Mouse (Mus musculus) heart, adult 2 months (tissue): ENCODE data around the gene Pram1. TPM values are rescaled to one million over a fixed set of nuclear protein-coding genes. Genes with fewer than 3 reads are reported as not detected.

ENCODE experiments used
- DNase-seq, 2 experiments: peaks; one replicate each; pipeline ENCODE4 v3.0.0; 2021
- H3K27ac ChIP-seq: fragments of 200-600 bp; 2 replicates; pipeline ENCODE4 v1.8.1; 2022
- H3K27me3 ChIP-seq: fragments of 200-500 bp; 2 replicates; pipeline ENCODE4 v1.6.1; 2012; ENCODE audit warnings: mild to moderate bottlenecking, low read length, inconsistent platforms, mixed read lengths; ENCODE audit not compliant: control insufficient read depth, insufficient read depth
- H3K36me3 ChIP-seq: fragments of 200-500 bp; 2 replicates; pipeline ENCODE4 v1.6.1; 2012; ENCODE audit warnings: low read length, inconsistent platforms; ENCODE audit not compliant: control insufficient read depth, insufficient read depth
- H3K4me1 ChIP-seq: fragments of 200-500 bp; 2 replicates; pipeline ENCODE4 v1.6.1; 2011; ENCODE audit warnings: low read length; ENCODE audit not compliant: control insufficient read depth, insufficient read depth
- H3K4me3 ChIP-seq: fragments of 200-600 bp; 2 replicates; pipeline ENCODE4 v1.8.1; 2022
- H3K79me2 ChIP-seq: fragments of 200-500 bp; replicated peaks from 2 replicates; pipeline ENCODE4 v1.6.1; 2012; ENCODE audit warnings: mild to moderate bottlenecking, inconsistent platforms, low read length, moderate library complexity, mixed read lengths; ENCODE audit not compliant: control insufficient read depth, insufficient read depth
- H3K9ac ChIP-seq: fragments of 200-500 bp; 2 replicates; pipeline ENCODE4 v1.6.1; 2012; ENCODE audit warnings: low read depth, mild to moderate bottlenecking, control low read depth, inconsistent platforms, low read length, mixed read lengths
- CTCF ChIP-seq: fragments of 200-600 bp; IDR thresholded peaks from 2 replicates; pipeline ENCODE4 v1.8.1; 2022; ENCODE audit warnings: antibody characterized with exemption, mild to moderate bottlenecking, moderate library complexity
- EP300 ChIP-seq: fragments of 200-500 bp; IDR thresholded peaks from 2 replicates; pipeline ENCODE4 v1.6.1; 2011; ENCODE audit warnings: low read depth, low read length, control low read depth; ENCODE audit not compliant: insufficient read depth
- POLR2A ChIP-seq: fragments of 200-500 bp; IDR thresholded peaks from 2 replicates; pipeline ENCODE4 v1.6.1; 2011; ENCODE audit warnings: mild to moderate bottlenecking, low read depth, low read length, control low read depth; ENCODE audit not compliant: insufficient read depth
- WGBS: fragments of 180-500 bp; shearing (Covaris S2); methylation state at CpG from one replicate; pipeline ENCODE4 v1.1.7; 2018; 5-methylcytosine and 5-hydroxymethylcytosine counted together
- intact Hi-C: fragments of 180-260 bp; cut with DNase I; formaldehyde crosslinking; loops from one replicate; pipeline ENCODE4 v1.15.1; 2025
- polyA plus RNA-seq: library from polyadenylated mRNA; depleted of rRNA; stranded (reverse); fragments of >200 nt; gene quantifications from 2 replicates; pipeline ENCODE4 v1.2.3, GENCODE M21; 2012; rRNA removed
- total RNA-seq, 2 experiments: library from RNA; stranded (reverse); gene quantifications; 2 replicates each; pipeline ENCODE4 v1.2.3; 2021

Pram1 gene
- total and polyA plus RNA-seq, 3 experiments, result 0.32 to 0.61 TPM; not detected in 1

DNA sequence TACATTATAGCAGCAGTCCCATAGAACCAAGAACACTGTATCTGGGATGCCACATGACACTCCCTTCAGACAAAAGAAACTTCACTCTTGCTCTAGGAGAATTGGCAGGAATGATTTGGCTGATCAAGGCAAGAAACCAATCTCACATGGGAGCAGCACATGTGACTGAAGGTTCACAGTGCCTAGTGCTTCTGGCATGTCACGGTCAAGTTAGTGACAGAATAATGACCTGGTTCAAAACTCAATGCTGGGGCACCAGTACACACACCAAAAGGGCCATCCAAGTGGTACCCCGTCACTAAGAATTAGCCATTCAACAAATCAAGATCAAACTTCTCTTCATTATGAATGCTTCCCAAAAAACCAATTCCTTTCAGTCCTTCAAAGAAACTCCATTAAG, 38.2 kb downstream of the Pram1 start:
- WGBS, result 68% methylated on average over 2 of the region's 2 CpGs

DNA sequence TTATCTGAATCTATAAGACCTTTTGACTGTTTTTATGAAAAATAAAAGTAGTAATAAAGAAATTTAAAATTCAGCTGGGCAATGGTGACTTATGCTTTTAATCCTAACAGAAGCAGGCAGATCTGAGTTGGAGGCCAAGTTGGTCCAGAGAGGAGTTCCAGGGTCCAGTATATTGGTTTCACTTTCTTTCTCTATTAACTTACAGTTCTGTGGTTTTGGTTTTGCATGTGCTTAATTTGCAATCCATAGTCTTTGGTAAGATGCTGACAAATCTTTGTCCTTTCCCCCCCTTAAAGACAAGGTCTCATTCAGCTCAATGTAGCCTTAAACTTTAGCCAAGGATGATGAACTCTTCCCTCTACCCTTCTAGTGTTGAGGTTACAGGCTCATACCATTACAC, 40.9 kb downstream of the Pram1 start:
- intact Hi-C loops, result no loop called here
- peaks cover 7% of the 10 kb centered on the region for H3K79me2 ChIP-seq
- no peaks in the 10 kb centered on the region for H3K27me3 ChIP-seq
- H3K9ac ChIP-seq, result no peak overlapping the region
- peaks cover 79% of the 10 kb centered on the region for H3K36me3 ChIP-seq
- DNase-seq, result no peak
- peaks cover 15% of the 10 kb centered on the region for H3K4me1 ChIP-seq
- no peak overlapping the region for H3K4me3 ChIP-seq
- H3K27ac ChIP-seq, result no peak overlapping the region
- TF ChIP-seq POLR2A, result no peak
- TF ChIP-seq CTCF, result no peak
- no peak for TF ChIP-seq EP300

More for the DNA sequence above, 38.2 kb downstream of the Pram1 start:
- Histone ChIP-seq H3K79me2 (peaks cover 7% of the 10 kb centered on the region), H3K4me3 (no peak overlapping the region), H3K36me3 (peaks cover 70% of the 10 kb centered on the region), H3K27me3 (no peaks in the 10 kb centered on the region), H3K4me1 (peaks cover 7% of the 10 kb centered on the region), H3K27ac (no peak overlapping the region), H3K9ac (no peak overlapping the region)
- intact Hi-C loops, result no loop called here
- DNase-seq, result no peak
- no peak for TF ChIP-seq POLR2A
- no peak for TF ChIP-seq EP300

DNA sequence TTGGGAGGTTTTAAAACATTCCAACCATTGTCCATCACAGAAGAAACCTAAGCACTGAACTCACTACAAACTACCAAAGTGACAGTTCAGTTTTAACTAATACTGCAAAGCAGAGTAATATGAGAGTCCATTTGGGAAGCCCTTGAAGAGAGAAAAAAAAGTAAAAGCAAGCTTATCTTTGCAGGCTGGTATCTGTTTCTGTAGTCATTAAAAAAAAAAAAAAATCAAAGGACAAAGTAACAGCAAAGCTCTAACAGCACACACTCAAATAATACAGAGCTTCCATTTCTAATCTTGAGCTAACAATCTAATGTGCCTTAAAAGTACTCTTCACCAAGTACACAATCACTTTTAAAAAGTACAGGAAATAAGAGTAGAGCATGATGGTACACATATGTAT, 43.9 kb downstream of the Pram1 start:
- no peak for TF ChIP-seq POLR2A
- TF ChIP-seq EP300, result no peak
- TF ChIP-seq CTCF, result no peak
- H3K36me3 ChIP-seq, result peaks cover 58% of the 10 kb centered on the region
- intact Hi-C loops, result no loop called here
- peaks cover 14% of the 10 kb centered on the region for H3K4me1 ChIP-seq
- DNase-seq, result no peak
- no peak overlapping the region for H3K9ac ChIP-seq
- no peak overlapping the region for H3K4me3 ChIP-seq
- H3K27me3 ChIP-seq, result no peaks in the 10 kb centered on the region
- H3K79me2 ChIP-seq, result peaks cover 5% of the 10 kb centered on the region
- no peak overlapping the region for H3K27ac ChIP-seq

DNA sequence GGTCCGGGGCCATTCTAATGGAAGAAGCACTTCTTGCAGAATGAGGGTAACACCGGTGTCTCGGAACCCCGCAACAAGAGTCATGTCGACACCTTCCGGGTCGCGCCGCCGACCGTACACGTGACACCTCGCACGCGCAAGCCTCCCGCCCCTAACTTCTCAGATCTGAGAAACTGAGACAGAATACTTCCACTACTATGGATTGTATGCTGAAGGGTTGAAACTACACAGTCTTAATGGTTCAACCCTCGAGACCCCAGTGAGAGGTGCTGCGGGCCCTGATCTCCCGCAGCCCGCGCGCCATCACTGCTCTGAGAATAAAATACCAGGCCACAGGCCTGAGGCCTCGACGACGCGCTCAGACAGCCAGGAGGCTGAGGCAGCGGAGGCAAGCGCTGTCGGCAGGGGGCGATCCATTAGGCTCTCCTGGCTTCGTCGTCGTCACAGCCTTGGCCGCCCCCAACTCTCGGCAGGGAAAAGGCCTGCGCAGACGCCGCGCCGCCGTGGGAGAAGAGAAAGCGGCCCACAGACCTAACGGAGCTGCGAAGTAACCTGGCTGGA, 46.9 kb downstream of the Pram1 start:
- Histone ChIP-seq H3K79me2 (peaks cover 1% of the 10 kb centered on the region; the same call in 1 of the 2 replicates), H3K4me3 (peak overlapping the region; percentile 70), H3K36me3 (peaks cover 37% of the 10 kb centered on the region), H3K27me3 (no peaks in the 10 kb centered on the region), H3K4me1 (peaks cover 11% of the 10 kb centered on the region), H3K27ac (peak overlapping the region; percentile 93), H3K9ac (peak overlapping the region; percentile 83)
- DNase-seq, result peak; percentile 69 to 71
- 0% methylated on average over 44 of the region's 44 CpGs for WGBS
- TF ChIP-seq CTCF (peak; percentile 64), EP300 (no peak), POLR2A (no peak)
- intact Hi-C loops, result no loop called here

DNA sequence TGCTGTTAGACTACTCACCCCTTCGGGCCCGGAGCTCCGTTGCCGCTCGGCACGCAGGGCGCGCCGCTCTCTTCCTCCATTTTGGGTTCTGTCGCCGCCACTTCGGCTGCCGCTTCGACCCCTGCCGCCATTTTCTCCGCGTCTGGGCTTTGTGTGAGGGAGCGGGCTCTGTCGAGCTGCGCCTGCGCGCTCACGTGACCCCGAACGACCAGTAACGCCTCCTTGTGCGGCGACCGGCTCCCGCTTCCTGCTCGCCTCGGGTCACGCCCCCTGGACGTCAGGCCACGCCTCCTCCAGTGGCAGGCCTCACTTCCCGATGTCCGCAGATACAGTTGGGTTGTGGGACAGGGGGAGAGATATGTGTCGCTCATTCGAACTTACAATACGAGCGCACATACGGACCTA, 47.4 kb downstream of the Pram1 start:
- peak overlapping the region; percentile 70 for H3K4me3 ChIP-seq
- H3K4me1 ChIP-seq, result peaks cover 11% of the 10 kb centered on the region
- intact Hi-C loops, result no loop called here
- 0 out of 2 replicates have a peak, but pooled peaks have one; percentile 14 for TF ChIP-seq EP300
- no peak for TF ChIP-seq CTCF
- peak; percentile 96 for TF ChIP-seq POLR2A
- WGBS, result under 1% methylated on average over 42 of the region's 42 CpGs
- peak; percentile 98 to 99 for DNase-seq
- H3K36me3 ChIP-seq, result peaks cover 35% of the 10 kb centered on the region
- H3K27me3 ChIP-seq, result no peaks in the 10 kb centered on the region
- peaks cover 1% of the 10 kb centered on the region; the same call in 1 of the 2 replicates for H3K79me2 ChIP-seq
- peak overlapping the region; percentile 83 for H3K9ac ChIP-seq
- H3K27ac ChIP-seq, result peak overlapping the region; percentile 93

DNA sequence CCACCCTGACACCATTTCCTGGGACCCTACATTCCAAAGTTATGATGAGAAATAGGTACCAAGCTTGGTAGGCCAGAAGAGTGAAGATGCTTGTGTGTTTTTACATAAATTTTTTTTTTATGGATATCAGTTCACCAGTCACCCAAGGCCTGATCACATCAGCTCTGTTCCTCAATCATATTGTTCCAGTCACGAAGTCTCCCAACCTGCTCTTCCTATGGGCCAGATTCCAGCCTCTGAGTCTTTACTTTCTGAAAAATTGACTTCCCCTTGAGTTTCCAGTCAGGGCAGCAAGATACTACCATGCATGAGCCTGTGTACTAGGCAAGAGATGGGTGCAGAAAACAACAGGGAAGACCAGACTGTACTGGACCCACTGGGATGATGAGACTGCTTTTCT, 48.9 kb downstream of the Pram1 start, which contains the start of gene Hnrnpm:
Gene Hnrnpm, minus strand, starts transcription at position 101 of the 400 bp plus-strand sequence.
- TF ChIP-seq EP300 (no peak), POLR2A (no peak)
- peaks cover 26% of the 10 kb centered on the region for H3K36me3 ChIP-seq
- H3K27ac ChIP-seq, result peak within 1 kb of the TSS; percentile 70
- 73% methylated on average over 1 of the region's 1 CpGs for WGBS
- no peak for DNase-seq
- intact Hi-C loops, result loop anchor here (2.0 kb wide), 1 partner anchor 32 kb away; the partner anchor contains the start of gene March2
- peaks cover 1% of the 10 kb centered on the region; the same call in 1 of the 2 replicates for H3K79me2 ChIP-seq
- peak within 1 kb of the TSS; percentile 70 for H3K4me3 ChIP-seq
- no peak within 1 kb of the TSS; the same call in 1 of the 2 replicates for H3K9ac ChIP-seq
- H3K27me3 ChIP-seq, result no peaks in the 10 kb centered on the region
- peaks cover 11% of the 10 kb centered on the region for H3K4me1 ChIP-seq

Other genes starting within 250 kb of the Pram1 start
- 1 to 10 TPM; 3.7 to 4.4 TPM for gene Zfp101, start 243.4 kb upstream of the Pram1 start, total RNA-seq
- 1.2 and 2.5 TPM in 2 replicates for gene Zfp101, start 243.4 kb upstream of the Pram1 start, polyA plus RNA-seq
- gene Actl9, start 205.2 kb upstream of the Pram1 start, total RNA-seq, result not detected
- gene Actl9, start 205.2 kb upstream of the Pram1 start, polyA plus RNA-seq, result 0.12 TPM in 1 of 2 replicates, not detected in the other
- gene Adamts10, start 113.9 kb upstream of the Pram1 start, total RNA-seq, result 10 to 100 TPM; 13.6 to 14.7 TPM
- 49.0 and 52.2 TPM in 2 replicates for gene Adamts10, start 113.9 kb upstream of the Pram1 start, polyA plus RNA-seq
- gene Myo1f, start 82.3 kb upstream of the Pram1 start, total RNA-seq, result 1 to 10 TPM; 2.3 to 3.1 TPM
- gene Myo1f, start 82.3 kb upstream of the Pram1 start, polyA plus RNA-seq, result 2.8 and 3.2 TPM in 2 replicates
- 1 to 10 TPM; 7.3 to 7.7 TPM for gene Zfp414, start 9.0 kb upstream of the Pram1 start, total RNA-seq
- 27.0 and 28.4 TPM in 2 replicates for gene Zfp414, start 9.0 kb upstream of the Pram1 start, polyA plus RNA-seq
- 10 to 100 TPM; 87.9 to 89.9 TPM for gene Hnrnpm, start 48.8 kb downstream of the Pram1 start, total RNA-seq
- gene Hnrnpm, start 48.8 kb downstream of the Pram1 start, polyA plus RNA-seq, result 36.2 and 51.2 TPM in 2 replicates
- gene March2, start 80.6 kb downstream of the Pram1 start, total RNA-seq, result 100 to 1,000 TPM; 136 to 182 TPM
- gene March2, start 80.6 kb downstream of the Pram1 start, polyA plus RNA-seq, result 146 and 147 TPM in 2 replicates
- gene Rab11b, start 122.5 kb downstream of the Pram1 start, total RNA-seq, result 100 to 1,000 TPM; 238 to 272 TPM
- 388 and 477 TPM in 2 replicates for gene Rab11b, start 122.5 kb downstream of the Pram1 start, polyA plus RNA-seq
- gene Angptl4, start 143.8 kb downstream of the Pram1 start, total RNA-seq, result 1 to 10 TPM; 4.7 to 7.2 TPM
- gene Angptl4, start 143.8 kb downstream of the Pram1 start, polyA plus RNA-seq, result 13.2 and 18.9 TPM in 2 replicates
- gene Kank3, start 172.5 kb downstream of the Pram1 start, total RNA-seq, result 10 to 100 TPM; 54.6 to 61.0 TPM
- gene Kank3, start 172.5 kb downstream of the Pram1 start, polyA plus RNA-seq, result 139 and 168 TPM in 2 replicates
- 100 to 1,000 TPM; 683 to 757 TPM for gene Rps28, start 186.5 kb downstream of the Pram1 start, total RNA-seq
- gene Rps28, start 186.5 kb downstream of the Pram1 start, polyA plus RNA-seq, result 329 and 480 TPM in 2 replicates
- gene Ndufa7, start 186.5 kb downstream of the Pram1 start, total RNA-seq, result 100 to 1,000 TPM; 609 to 707 TPM
- 755 and 759 TPM in 2 replicates for gene Ndufa7, start 186.5 kb downstream of the Pram1 start, polyA plus RNA-seq
- gene Cd320, start 205.0 kb downstream of the Pram1 start, total RNA-seq, result 10 to 100 TPM; 27.8 to 34.3 TPM
- gene Cd320, start 205.0 kb downstream of the Pram1 start, polyA plus RNA-seq, result 36.1 and 46.9 TPM in 2 replicates
- gene Gm7029, start 235.8 kb downstream of the Pram1 start, total RNA-seq, result not detected
- gene Gm7029, start 235.8 kb downstream of the Pram1 start, polyA plus RNA-seq, result not detected in 2 replicates